Mouse (Mus musculus): ENCODE data around the gene 3830417A13Rik.

3830417A13Rik gene

GRCm38 (mm10) chrX:64173248-64173647, at the start of gene 3830417A13Rik:
Gene 3830417A13Rik (plus strand): TSS chrX:64173548.
- no peak for DNase-seq

GRCm38 (mm10) chrX:64152098-64152497, 21.2 kb upstream of the 3830417A13Rik start, which contains the start of gene Gm6760:
Gene Gm6760 (minus strand): TSS chrX:64152198.
- no peak for DNase-seq

GRCm38 (mm10) chrX:64181246-64181645, 7.9 kb downstream of the 3830417A13Rik start:
- DNase-seq, result no peak
